Mouse (Mus musculus) subcutaneous adipose tissue, adult 2 months (tissue): ENCODE data around the gene Fis1. TPM values are rescaled to one million over a fixed set of nuclear protein-coding genes. Genes with fewer than 3 reads are reported as not detected.

Experiments used
- polyA plus RNA-seq: library from polyadenylated mRNA; depleted of rRNA; stranded (reverse); fragments of >200 nt; gene quantifications from 2 replicates; pipeline ENCODE4 v1.2.3, GENCODE M21; 2012; ENCODE audit warnings: low replicate concordance; rRNA removed

Gene Fis1
- polyA plus RNA-seq = 179 and 203 TPM in 2 replicates

DNA sequence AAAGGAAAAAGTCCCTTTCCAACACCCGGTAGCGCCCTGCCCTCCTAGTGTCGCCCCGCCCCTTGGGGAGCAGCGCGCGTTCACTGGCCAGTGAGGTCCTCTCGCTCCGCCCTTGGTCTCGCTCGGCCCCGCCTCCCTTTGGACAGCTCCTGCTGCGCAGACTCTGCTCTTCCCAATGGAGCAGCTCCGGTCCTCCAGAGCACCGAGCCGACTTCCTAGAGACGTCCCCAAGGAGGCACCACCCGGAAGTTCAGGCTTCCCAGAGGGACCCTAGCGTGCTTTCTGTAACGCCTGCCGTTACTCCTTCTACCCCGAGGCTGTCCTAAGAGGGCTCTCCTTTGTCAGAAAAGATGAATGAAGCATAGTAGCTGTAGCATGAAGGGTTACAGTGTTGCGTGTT, at the start of gene Fis1:
Gene Fis1 (plus strand): TSS at position 261 of the 400 bp plus-strand sequence.

DNA sequence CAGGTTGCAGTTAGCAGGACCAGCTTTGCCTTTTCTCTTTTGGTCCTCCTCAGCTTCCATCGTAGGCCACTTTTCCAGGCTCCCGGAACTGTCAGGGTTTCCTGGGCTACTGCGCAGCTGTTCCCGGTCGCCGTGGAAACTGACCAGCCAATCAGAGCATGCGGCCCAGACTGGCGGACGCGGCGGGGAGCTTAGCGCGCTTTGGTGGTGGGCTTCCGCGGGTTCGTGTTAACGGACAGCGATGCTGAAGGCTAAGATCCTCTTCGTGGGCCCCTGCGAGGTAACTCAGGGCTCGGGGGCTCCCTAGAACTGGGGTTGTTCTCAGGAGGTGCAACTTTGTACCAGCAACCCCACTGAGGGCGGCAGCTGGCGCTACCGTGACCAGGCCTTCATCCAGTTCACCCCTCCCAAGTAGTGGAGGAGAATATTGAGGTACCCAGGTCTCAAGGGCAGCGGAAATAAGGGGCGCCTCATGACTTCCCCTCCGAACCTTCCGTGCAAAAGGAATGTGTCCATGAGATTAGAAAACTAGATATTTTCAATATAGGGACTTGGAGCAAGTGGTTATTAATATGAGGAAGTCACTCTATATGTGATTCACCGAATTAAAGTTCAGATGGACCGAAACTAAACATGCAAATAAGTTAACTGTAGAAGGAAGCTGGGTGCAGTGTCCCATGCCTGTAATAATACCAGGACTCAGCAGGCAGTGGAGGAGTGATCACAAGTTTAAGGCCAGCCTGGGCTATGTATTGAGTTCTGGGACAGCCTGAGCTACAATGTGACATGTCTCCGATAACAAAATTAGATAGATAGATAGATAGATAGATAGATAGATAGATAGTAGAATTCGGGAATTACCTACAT, 44.9 kb upstream of the Fis1 start, which contains the start of gene Ift22:
Gene Ift22 (plus strand): TSS at position 160 of the 867 bp plus-strand sequence.

GRCm38 (mm10) chr5:136966331-136966730, 13.3 kb downstream of the Fis1 start, which contains the start of gene Cldn15:
TSS of gene Cldn15 (plus strand) at chr5:136966616.

DNA sequence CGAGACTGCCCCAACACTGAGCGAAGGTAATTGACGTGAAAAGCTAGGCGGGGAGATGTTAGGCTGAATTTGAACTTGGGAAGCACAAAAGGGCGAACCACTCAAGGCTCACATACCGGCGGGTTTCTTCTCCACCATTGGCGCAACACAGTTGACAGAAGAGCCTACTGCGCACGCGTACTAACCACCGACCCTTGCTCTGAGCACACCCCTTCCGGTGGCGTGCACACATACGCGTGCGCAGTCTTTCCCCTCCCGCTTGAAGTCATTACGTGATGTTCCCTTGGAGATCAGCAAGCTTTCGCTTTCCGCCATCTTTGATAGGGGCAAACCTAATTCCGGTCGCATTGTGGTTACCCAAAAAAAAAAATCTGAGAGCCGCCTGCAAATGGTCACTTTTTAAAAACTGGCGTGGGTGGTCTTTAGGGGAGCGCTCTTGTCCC, 33.6 kb downstream of the Fis1 start, which contains the start of gene Plod3:
Gene Plod3 (plus strand): TSS at position 325 of the 443 bp plus-strand sequence.

DNA sequence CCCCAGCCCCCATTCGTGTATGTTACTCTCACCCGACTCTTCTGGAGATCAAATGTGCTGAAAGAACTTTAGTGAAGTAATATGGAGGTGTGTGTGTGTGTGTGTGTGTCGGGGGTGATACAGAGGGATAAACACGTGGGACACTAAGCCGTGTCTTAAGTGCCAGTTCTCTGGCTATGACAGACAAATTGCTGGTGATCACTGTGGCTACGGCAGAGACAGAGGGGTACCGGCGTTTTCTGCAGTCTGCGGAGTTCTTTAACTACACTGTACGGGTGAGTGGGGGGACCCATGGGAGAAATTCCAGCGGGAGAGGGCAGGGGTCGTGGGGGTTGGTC, 34.8 kb downstream of the Fis1 start, which contains the start of gene Znhit1:
Gene Znhit1 (minus strand): TSS at position 88 of the 338 bp plus-strand sequence.

Other genes starting within 250 kb of the Fis1 start
- 0.11 and 15.6 TPM in 2 replicates for gene Col26a1, start 70.1 kb upstream of the Fis1 start, polyA plus RNA-seq
- gene Ift22, start 45.1 kb upstream of the Fis1 start, polyA plus RNA-seq = 15.5 and 16.2 TPM in 2 replicates
- 45.3 and 109 TPM in 2 replicates for gene Cldn15, start 13.3 kb downstream of the Fis1 start, polyA plus RNA-seq
- gene Plod3, start 33.7 kb downstream of the Fis1 start, polyA plus RNA-seq = 127 and 187 TPM in 2 replicates
- 86.1 and 90.2 TPM in 2 replicates for gene Znhit1, start 34.7 kb downstream of the Fis1 start, polyA plus RNA-seq
- not detected in 2 replicates for gene Vgf, start 73.1 kb downstream of the Fis1 start, polyA plus RNA-seq
- gene Ap1s1, start 92.9 kb downstream of the Fis1 start, polyA plus RNA-seq = 81.8 and 101 TPM in 2 replicates
- gene Serpine1, start 119.0 kb downstream of the Fis1 start, polyA plus RNA-seq = 7.5 and 24.0 TPM in 2 replicates
- gene Trim56, start 162.9 kb downstream of the Fis1 start, polyA plus RNA-seq = 11.1 and 20.5 TPM in 2 replicates
- 0.19 TPM in 1 of 2 replicates, not detected in the other for gene Muc3, start 196.0 kb downstream of the Fis1 start, polyA plus RNA-seq